In the genomic region with DNA sequence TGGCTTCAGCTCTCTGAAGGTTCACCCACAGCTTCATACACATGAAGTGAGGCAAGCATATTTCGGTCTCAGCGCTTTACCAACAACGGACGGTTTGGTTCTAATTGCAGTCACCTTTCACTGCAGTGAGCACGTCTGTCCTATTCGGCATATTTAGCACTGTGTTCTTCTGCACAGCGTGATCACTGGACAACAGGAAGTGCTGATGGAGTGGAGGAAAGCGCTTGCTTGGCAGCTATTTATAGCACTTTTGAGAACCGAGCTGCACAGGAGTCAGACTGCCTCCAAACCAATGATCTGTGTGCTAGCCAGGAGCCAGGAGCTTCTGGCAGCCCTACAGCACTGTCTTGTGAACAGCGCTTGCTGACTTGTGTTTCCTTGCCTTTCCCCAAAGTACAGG, we compare ENCODE assay signal across 11 mouse cellular contexts. TPM values are rescaled to one million over a fixed set of nuclear protein-coding genes. Genes with fewer than 3 reads are reported as not detected.
DNase-seq lines count a peak whose midpoint lies in the region; ATAC-seq and TF ChIP-seq lines count a peak whose summit lies in the region.
"Had no signal": no experiment of that assay in that cellular context is flagged by ENCODE, and none has a peak within 500 bp of the region (broad histone marks: within the 10 kb centered on the region; RNA-seq: fewer than 3 reads in every experiment).

No protein-coding gene starts in this region.

- H3K4me3 ChIP-seq in stomach, postnatal 0 days (ENCODE audit: low read depth, low read length): no peak overlapping the region
- no peak overlapping the region for H3K4me3 ChIP-seq in hindbrain, embryonic 11.5 days (ENCODE audit: low read depth, low read length)
- H3K4me3 ChIP-seq in neural tube, embryonic 15.5 days (replicated peaks): no peak overlapping the region
- H3K4me3 ChIP-seq: embryonic facial prominence, embryonic 13.5 days; limb, embryonic 15.5 days had no signal

- no peaks in the 10 kb centered on the region for H3K9me3 ChIP-seq in stomach, postnatal 0 days (ENCODE audit: control insufficient read depth, low read length)
- no peaks in the 10 kb centered on the region for H3K9me3 ChIP-seq in hindbrain, embryonic 11.5 days (ENCODE audit: control insufficient read depth, low read length)
- H3K9me3 ChIP-seq in neural tube, embryonic 15.5 days (replicated peaks): no peaks in the 10 kb centered on the region
- H3K9me3 ChIP-seq: embryonic facial prominence, embryonic 13.5 days; limb, embryonic 15.5 days had no signal

- 71% methylated on average over 10 of the region's 10 CpGs for WGBS in stomach, postnatal 0 days
- WGBS in hindbrain, embryonic 11.5 days: 80% methylated on average over 10 of the region's 10 CpGs
- WGBS in neural tube, embryonic 15.5 days: 76% methylated on average over 10 of the region's 10 CpGs

- H3K4me1 ChIP-seq in stomach, postnatal 0 days (replicated peaks; ENCODE audit: control insufficient read depth, insufficient read depth): no peaks in the 10 kb centered on the region
- no peaks in the 10 kb centered on the region for H3K4me1 ChIP-seq in hindbrain, embryonic 11.5 days (replicated peaks; ENCODE audit: control insufficient read depth, insufficient read depth, low read length)
- no peaks in the 10 kb centered on the region for H3K4me1 ChIP-seq in neural tube, embryonic 15.5 days
- H3K4me1 ChIP-seq: embryonic facial prominence, embryonic 13.5 days had no signal

- no peaks in the 10 kb centered on the region for H3K27me3 ChIP-seq in stomach, postnatal 0 days (ENCODE audit: control insufficient read depth, insufficient read depth, low read length)
- no peaks in the 10 kb centered on the region for H3K27me3 ChIP-seq in hindbrain, embryonic 11.5 days (ENCODE audit: control insufficient read depth, insufficient read depth, low read length)
- H3K27me3 ChIP-seq in neural tube, embryonic 15.5 days (replicated peaks): no peaks in the 10 kb centered on the region
- H3K27me3 ChIP-seq: embryonic facial prominence, embryonic 13.5 days; limb, embryonic 15.5 days had no signal

- intact Hi-C loops in gastrocnemius, postnatal 36 days (cut with DNase I): loop anchor here (5.0 kb wide), 1 partner anchor 46 kb away; no protein-coding TSS in a partner anchor

- no peak for TF ChIP-seq EP300 in stomach, postnatal 0 days (optimal IDR thresholded peaks at IDR 0.05)

- ATAC-seq in stomach, postnatal 0 days (ENCODE audit: low FRiP score, low TSS enrichment): no peak
- ATAC-seq in hindbrain, embryonic 11.5 days (ENCODE audit: low FRiP score): no peak
- ATAC-seq in neural tube, embryonic 15.5 days (ENCODE audit: low FRiP score): no peak; the same call in 1 of the 2 replicates

- peak; percentile 18 for DNase-seq in kidney, postnatal 10 days
- DNase-seq in kidney, adult 9 months: no peak
- DNase-seq in cerebellum, adult 11 months: peak; percentile 83
- DNase-seq in gastrocnemius, postnatal 36 days: peak; percentile 34 to 47
- peak; percentile 73 for DNase-seq in layer of hippocampus, adult 9-11 months
- no peak for DNase-seq in stomach, postnatal 0 days (ENCODE audit: low spot score)
- DNase-seq in hindbrain, embryonic 11.5 days (ENCODE audit: low spot score): no peak

- no peaks in the 10 kb centered on the region for H3K36me3 ChIP-seq in stomach, postnatal 0 days (ENCODE audit: control insufficient read depth, insufficient read depth, low read length)
- no peaks in the 10 kb centered on the region for H3K36me3 ChIP-seq in hindbrain, embryonic 11.5 days (ENCODE audit: control insufficient read depth, insufficient read depth, low read length)
- no peaks in the 10 kb centered on the region for H3K36me3 ChIP-seq in neural tube, embryonic 15.5 days
- H3K36me3 ChIP-seq: embryonic facial prominence, embryonic 13.5 days; limb, embryonic 15.5 days had no signal

- H3K4me2 ChIP-seq in stomach, postnatal 0 days (replicated peaks; ENCODE audit: low read depth): no peak overlapping the region
- no peak overlapping the region for H3K4me2 ChIP-seq in hindbrain, embryonic 11.5 days (replicated peaks; ENCODE audit: low read depth, low read length)
- H3K4me2 ChIP-seq in neural tube, embryonic 15.5 days: no peak overlapping the region
- H3K4me2 ChIP-seq: embryonic facial prominence, embryonic 13.5 days; limb, embryonic 15.5 days had no signal

- TF ChIP-seq CTCF in stomach, postnatal 0 days (IDR thresholded peaks at IDR 0.05; ENCODE audit: low read depth): no peak

- H3K9ac ChIP-seq in stomach, postnatal 0 days (ENCODE audit: low read length): no peak overlapping the region
- H3K9ac ChIP-seq in hindbrain, embryonic 11.5 days (ENCODE audit: low read depth, low read length): no peak overlapping the region
- H3K9ac ChIP-seq in neural tube, embryonic 15.5 days (replicated peaks): no peak overlapping the region
- H3K9ac ChIP-seq: embryonic facial prominence, embryonic 13.5 days; limb, embryonic 15.5 days had no signal

- H3K27ac ChIP-seq in stomach, postnatal 0 days (replicated peaks): no peak overlapping the region
- no peak overlapping the region for H3K27ac ChIP-seq in hindbrain, embryonic 11.5 days (ENCODE audit: low read depth, low read length)
- H3K27ac ChIP-seq in neural tube, embryonic 15.5 days (replicated peaks): no peak overlapping the region
- H3K27ac ChIP-seq: embryonic facial prominence, embryonic 13.5 days; limb, embryonic 15.5 days had no signal

RNA-seq across cellular contexts. Expression of a gene that starts 38.6 kb away (rescaled TPM):
- 100 to 1,000 TPM; 112 to 114 TPM for total RNA-seq in gastrocnemius, postnatal 36 days (2021)
- polyA plus RNA-seq in stomach, postnatal 0 days (2015; fragmentation: Nextera tagmentation; extraction: Ambion mirVana): 0.04 and 0.07 TPM in 2 replicates
- 0.17 and 0.20 TPM in 2 replicates for polyA plus RNA-seq in hindbrain, embryonic 11.5 days (2014; fragmentation: Nextera tagmentation; extraction: Ambion mirVana)
- 0.23 and 0.31 TPM in 2 replicates for polyA plus RNA-seq in neural tube, embryonic 15.5 days (2015; fragmentation: Nextera tagmentation; extraction: Ambion mirVana)

RNA-seq across cellular contexts. Expression of a gene that starts 40.9 kb away (rescaled TPM):
- 1 to 10 TPM; 1.3 to 1.9 TPM for total RNA-seq in gastrocnemius, postnatal 36 days (2021)
- polyA plus RNA-seq in stomach, postnatal 0 days (2015; fragmentation: Nextera tagmentation; extraction: Ambion mirVana): 0.06 TPM in 1 of 2 replicates, not detected in the other
- not detected in 2 replicates for polyA plus RNA-seq in hindbrain, embryonic 11.5 days (2014; fragmentation: Nextera tagmentation; extraction: Ambion mirVana)
- polyA plus RNA-seq in neural tube, embryonic 15.5 days (2015; fragmentation: Nextera tagmentation; extraction: Ambion mirVana): 0.10 and 0.23 TPM in 2 replicates
- total RNA-seq: ES-E14 had no signal
- polyA plus RNA-seq: embryonic facial prominence, embryonic 13.5 days had no signal

RNA-seq across cellular contexts. Expression of a gene that starts 44.9 kb away (rescaled TPM):
- total RNA-seq in gastrocnemius, postnatal 36 days (2021): 1 to 10 TPM; 1.2 to 1.3 TPM
- 24.0 and 26.8 TPM in 2 replicates for polyA plus RNA-seq in stomach, postnatal 0 days (2015; fragmentation: Nextera tagmentation; extraction: Ambion mirVana)
- polyA plus RNA-seq in hindbrain, embryonic 11.5 days (2014; fragmentation: Nextera tagmentation; extraction: Ambion mirVana): 2.6 and 3.7 TPM in 2 replicates
- polyA plus RNA-seq in neural tube, embryonic 15.5 days (2015; fragmentation: Nextera tagmentation; extraction: Ambion mirVana): 1.5 and 7.7 TPM in 2 replicates

Comparison
In these comparisons a context has a peak if more than half of its experiments do, and no peak if none do; other contexts are left out.
1. DNase-seq: peak in kidney, postnatal 10 days (single experiment), cerebellum, adult 11 months (single experiment), gastrocnemius, postnatal 36 days (2 of 2) and layer of hippocampus, adult 9-11 months (single experiment); none in kidney, adult 9 months (single experiment), stomach, postnatal 0 days (single experiment) and hindbrain, embryonic 11.5 days (single experiment).